Mouse (Mus musculus) cerebellum, postnatal 10 days (tissue): ENCODE data around the gene Cd200.
"Not testable (repeated sequence)": the region's sequence is repeated elsewhere in the genome, so short reads cannot be mapped to it uniquely, and the experiment has no call there.

ENCODE experiments used
- DNase-seq, 2 experiments: peaks; one replicate each; pipeline ENCODE4 v3.0.0; 2021; ENCODE audit warnings: mixed read lengths in 2 of 2

Gene Cd200

GRCm38 (mm10) chr16:45377332-45377731, 31.5 kb downstream of the Cd200 start:
- no peak for DNase-seq

- DNase-seq, result no peak
These were observed 32.0 kb downstream of the Cd200 start for GRCm38 (mm10) chr16:45376812-45377211.

GRCm38 (mm10) chr16:45376294-45376693, 32.6 kb downstream of the Cd200 start:
- peak in 1 of 2 experiments; percentile 9 for DNase-seq

GRCm38 (mm10) chr16:45375506-45376225, 33.2 kb downstream of the Cd200 start:
- peak; percentile 16 to 29 for DNase-seq

GRCm38 (mm10) chr16:45374074-45374473, 34.8 kb downstream of the Cd200 start:
- no peak for DNase-seq

GRCm38 (mm10) chr16:45371076-45371475, 37.8 kb downstream of the Cd200 start:
- no peak for DNase-seq

GRCm38 (mm10) chr16:45369285-45369965, 39.4 kb downstream of the Cd200 start:
- DNase-seq, result no peak

GRCm38 (mm10) chr16:45366111-45366510, 42.7 kb downstream of the Cd200 start:
- no peak for DNase-seq

GRCm38 (mm10) chr16:45365353-45365752, 43.5 kb downstream of the Cd200 start:
- no peak for DNase-seq

GRCm38 (mm10) chr16:45364627-45365026, 44.2 kb downstream of the Cd200 start:
- no peak for DNase-seq

GRCm38 (mm10) chr16:45363480-45364045, 45.3 kb downstream of the Cd200 start:
- no peak for DNase-seq

- no peak for DNase-seq
These were observed 47.4 kb downstream of the Cd200 start for GRCm38 (mm10) chr16:45361450-45361849.

- DNase-seq, result not testable (repeated sequence)
These were observed 50.4 kb downstream of the Cd200 start for GRCm38 (mm10) chr16:45358441-45358840.

GRCm38 (mm10) chr16:45357134-45357533, 51.7 kb downstream of the Cd200 start:
- DNase-seq, result no peak

- peak; percentile 5 to 9 for DNase-seq
These were observed 56.0 kb downstream of the Cd200 start for GRCm38 (mm10) chr16:45352875-45353274.

GRCm38 (mm10) chr16:45350767-45351166, 58.1 kb downstream of the Cd200 start:
- no peak for DNase-seq

GRCm38 (mm10) chr16:45349523-45350298, 59.1 kb downstream of the Cd200 start:
- DNase-seq, result no peak

GRCm38 (mm10) chr16:45348238-45348637, 60.6 kb downstream of the Cd200 start:
- DNase-seq, result not testable (repeated sequence)

GRCm38 (mm10) chr16:45346930-45347387, 61.9 kb downstream of the Cd200 start:
- DNase-seq, result no peak

GRCm38 (mm10) chr16:45346367-45346766, 62.5 kb downstream of the Cd200 start:
- no peak for DNase-seq

GRCm38 (mm10) chr16:45344879-45345278, 64.0 kb downstream of the Cd200 start:
- DNase-seq, result peak in 1 of 2 experiments; percentile 10

GRCm38 (mm10) chr16:45336478-45336877, 72.4 kb downstream of the Cd200 start:
- no peak for DNase-seq

- no peak for DNase-seq
These were observed 74.0 kb downstream of the Cd200 start for GRCm38 (mm10) chr16:45334891-45335290.
